In genomic region chr11:79821986-79822385, GRCm38 (mm10) we compare ENCODE assay signal across 19 mouse cellular contexts.
DNase-seq lines count a peak whose midpoint lies in the region; ATAC-seq and TF ChIP-seq lines count a peak whose summit lies in the region.
"Had no signal": no experiment of that assay in that cellular context is flagged by ENCODE, and none has a peak within 500 bp of the region (broad histone marks: within the 10 kb centered on the region; RNA-seq: fewer than 3 reads in every experiment).

No protein-coding gene starts in this region.

- no peaks in the 10 kb centered on the region for H3K27me3 ChIP-seq in cerebellum, adult 2 months (ENCODE audit: control insufficient read depth, insufficient read depth, low read length)
- no peaks in the 10 kb centered on the region for H3K27me3 ChIP-seq in CH12.LX (replicated peaks)
- H3K27me3 ChIP-seq: embryonic facial prominence, embryonic 13.5 days; forebrain, embryonic 12.5 days; hindbrain, embryonic 13.5 days; intestine, embryonic 15.5 days had no signal

- no peak for ATAC-seq in cerebellum, adult (ENCODE audit: insufficient number of reproducible peaks, low FRiP score, low TSS enrichment)
- ATAC-seq: forebrain, embryonic 16.5 days; intestine, embryonic 15.5 days had no signal

- H3K79me2 ChIP-seq in CH12.LX (replicated peaks; ENCODE audit: control insufficient read depth, extremely low read depth, insufficient read depth, poor library complexity, severe bottlenecking): no peaks in the 10 kb centered on the region

- H3K4me2 ChIP-seq in CH12.LX (ENCODE audit: insufficient read depth, low read depth, poor library complexity, severe bottlenecking): no peak overlapping the region
- H3K4me2 ChIP-seq: embryonic facial prominence, embryonic 13.5 days; forebrain, embryonic 12.5 days; hindbrain, embryonic 13.5 days; intestine, embryonic 15.5 days had no signal

- no peaks in the 10 kb centered on the region for H3K9me3 ChIP-seq in CH12.LX (replicated peaks; ENCODE audit: low read length)
- H3K9me3 ChIP-seq: embryonic facial prominence, embryonic 13.5 days; forebrain, embryonic 12.5 days; G1E; heart, embryonic 10.5 days; hindbrain, embryonic 13.5 days; intestine, embryonic 15.5 days had no signal

- peaks cover 3% of the 10 kb centered on the region; the same call in 1 of the 2 replicates for H3K4me1 ChIP-seq in cerebellum, adult 2 months (ENCODE audit: control insufficient read depth, insufficient read depth, low read length)
- H3K4me1 ChIP-seq in CH12.LX (ENCODE audit: control insufficient read depth in 1 of 2, insufficient read depth in 2 of 2): peaks cover 2 to 22% of the 10 kb centered on the region in 2 experiments; a peak in 3 of 4 replicates
- H3K4me1 ChIP-seq: forebrain, embryonic 12.5 days; hindbrain, embryonic 13.5 days had no signal

- no peak overlapping the region for H3K27ac ChIP-seq in cerebellum, adult 2 months (ENCODE audit: insufficient read depth, low read length)
- no peak overlapping the region for H3K27ac ChIP-seq in CH12.LX (ENCODE audit: insufficient read depth, low read depth)
- H3K27ac ChIP-seq: embryonic facial prominence, embryonic 13.5 days; forebrain, embryonic 12.5 days; heart, embryonic 10.5 days; hindbrain, embryonic 13.5 days; intestine, embryonic 15.5 days had no signal

- TF ChIP-seq EP300 in CH12.LX (IDR thresholded peaks at IDR 0.05; ENCODE audit: low read length): no peak

- dilution Hi-C loops in CH12.LX (cut with MboI; ENCODE audit: extremely low pct_ligation_motif_present, extremely low pct_unique_long_range_greater_than_20kb, low sequenced_read_pairs): no loop called here

- in situ Hi-C loops in CH12.LX (cut with MboI; ENCODE audit: low pct_ligation_motif_present, low pct_unique_long_range_greater_than_20kb, low sequenced_read_pairs): no loop called here

- TF ChIP-seq CTCF in cerebellum, adult 2 months (IDR thresholded peaks at IDR 0.05; ENCODE audit: borderline replicate concordance, insufficient read depth, low read depth, low read length): no peak
- no peak for TF ChIP-seq CTCF in CH12.LX (conservative IDR thresholded peaks at IDR 0.05 in 1 of 2, IDR thresholded peaks at IDR 0.05 in 1 of 2; ENCODE audit: low read depth in 2 of 2, low read length in 2 of 2)

- no peak for TF ChIP-seq POLR2A in cerebellum, adult 2 months (IDR thresholded peaks at IDR 0.05; ENCODE audit: borderline replicate concordance, insufficient read depth, low read length)
- no peak for TF ChIP-seq POLR2A in CH12.LX (IDR thresholded peaks at IDR 0.05; ENCODE audit: low read depth, low read length)

- DNase-seq in cerebellum, adult 2 months: peak; percentile 27 to 62
- DNase-seq in CH12.LX (ENCODE audit: extremely low read depth): no peak
- peak; percentile 33 for DNase-seq in cerebellum, adult 9-10 months
- DNase-seq in adrenal gland, postnatal 14 days: no peak
- DNase-seq in embryo, embryonic 10 days (ENCODE audit: low spot score): no peak
- DNase-seq: adrenal gland, adult 8-10 months; gastrocnemius, postnatal 10 days; heart, adult 18-20 months; heart, postnatal 10 days; heart, postnatal 4 days; kidney, adult 18-20 months had no signal

- TF ChIP-seq RAD21 in CH12.LX (IDR thresholded peaks at IDR 0.05; ENCODE audit: low read depth, low read length): no peak

- H3K9ac ChIP-seq in CH12.LX (ENCODE audit: insufficient read depth, low read depth): no peak overlapping the region
- H3K9ac ChIP-seq: embryonic facial prominence, embryonic 13.5 days; forebrain, embryonic 12.5 days; hindbrain, embryonic 13.5 days; intestine, embryonic 15.5 days had no signal

- no peak overlapping the region for H3K4me3 ChIP-seq in cerebellum, adult 2 months (replicated peaks; ENCODE audit: insufficient read depth, low read depth, low read length)
- no peak overlapping the region for H3K4me3 ChIP-seq in CH12.LX (replicated peaks in 1 of 3; ENCODE audit: low read depth in 2 of 3, low read length in 2 of 3, poor library complexity in 1 of 3)
- H3K4me3 ChIP-seq: embryonic facial prominence, embryonic 13.5 days; forebrain, embryonic 12.5 days; heart, embryonic 10.5 days; hindbrain, embryonic 13.5 days; intestine, embryonic 15.5 days had no signal

- no peaks in the 10 kb centered on the region for H3K36me3 ChIP-seq in CH12.LX (replicated peaks in 1 of 2; ENCODE audit: control insufficient read depth in 1 of 2, insufficient read depth in 1 of 2, low read length in 1 of 2)
- H3K36me3 ChIP-seq: embryonic facial prominence, embryonic 13.5 days; forebrain, embryonic 12.5 days; G1E; heart, embryonic 10.5 days; hindbrain, embryonic 13.5 days; intestine, embryonic 15.5 days had no signal

- WGBS in cerebellum, adult 2 months: 26% methylated on average over 5 of the region's 5 CpGs

TF ChIP-seq in CH12.LX, 34 proteins besides CTCF, POLR2A, EP300 and RAD21:
- TF ChIP-seq BHLHE40 (IDR thresholded peaks at IDR 0.05; ENCODE audit: low read depth, low read length): 0 out of 2 replicates have a peak, but pooled peaks have one; percentile 39
- no peak for TF ChIP-seq KAT2A (IDR thresholded peaks at IDR 0.05; ENCODE audit: insufficient replicate concordance, low read length)

Comparison
In these comparisons a context has a peak if more than half of its experiments do, and no peak if none do; other contexts are left out.
1. DNase-seq: peak in cerebellum, adult 2 months (2 of 2) and cerebellum, adult 9-10 months (single experiment); none in CH12.LX (single experiment), adrenal gland, postnatal 14 days (single experiment) and embryo, embryonic 10 days (single experiment).